Mouse (Mus musculus) intestine, postnatal 0 days (tissue): ENCODE results near the gene Dpep1. TPM values are rescaled to one million over a fixed set of nuclear protein-coding genes. Genes with fewer than 3 reads are reported as not detected.
"Not testable (repeated sequence)": the region's sequence is repeated elsewhere in the genome, so short reads cannot be mapped to it uniquely, and the experiment has no call there.

Experiments used
- ATAC-seq: fragments of 200-750 bp; cut with Nextera tagmentation; 2 replicates; pipeline ENCODE4 v1.8.0; 2017; ENCODE audit warnings: mild to moderate bottlenecking, moderate TSS enrichment, moderate library complexity
- H3K27ac ChIP-seq: fragments of 300-500 bp; sonication (generic); 2 replicates; pipeline ENCODE4 v1.5.1; 2014; ENCODE audit warnings: mild to moderate bottlenecking, low read depth, low read length, moderate library complexity
- H3K27me3 ChIP-seq: fragments of 300-500 bp; sonication (generic); replicated peaks from 2 replicates; pipeline ENCODE4 v1.6.1; 2014; ENCODE audit warnings: low read length, mixed read lengths; ENCODE audit not compliant: control insufficient read depth, insufficient read depth
- H3K36me3 ChIP-seq: fragments of 300-500 bp; sonication (generic); 2 replicates; pipeline ENCODE4 v1.6.1; 2014; ENCODE audit warnings: mild to moderate bottlenecking, moderate library complexity; ENCODE audit not compliant: control insufficient read depth, insufficient read depth
- H3K4me1 ChIP-seq: fragments of 300-500 bp; sonication (generic); replicated peaks from 2 replicates; pipeline ENCODE4 v1.6.1; 2014; ENCODE audit warnings: antibody characterized with exemption, low read length, mixed read lengths; ENCODE audit not compliant: control insufficient read depth, insufficient read depth
- H3K4me2 ChIP-seq: fragments of 300-500 bp; sonication (generic); replicated peaks from 2 replicates; pipeline ENCODE4 v1.6.1; 2014; ENCODE audit warnings: low read depth, mild to moderate bottlenecking, moderate library complexity
- H3K4me3 ChIP-seq: fragments of 300-500 bp; sonication (generic); 2 replicates; pipeline ENCODE4 v1.5.1; 2014; ENCODE audit warnings: low read depth, low read length
- H3K9ac ChIP-seq: fragments of 300-500 bp; sonication (generic); 2 replicates; pipeline ENCODE4 v1.6.1; 2014; ENCODE audit warnings: mild to moderate bottlenecking, low read depth, low read length
- H3K9me3 ChIP-seq: fragments of 300-500 bp; sonication (generic); 2 replicates; pipeline ENCODE4 v1.6.1; 2016; ENCODE audit warnings: mixed run types; ENCODE audit not compliant: control insufficient read depth
- CTCF ChIP-seq: sonication (generic); IDR thresholded peaks from 2 replicates; pipeline ENCODE4 v1.5.1; 2016; ENCODE audit warnings: low read depth, mild to moderate bottlenecking, control low read depth, antibody characterized with exemption, moderate library complexity
- WGBS: fragments of 180-500 bp; shearing (Covaris S2); extraction: QIAGEN DNeasy Blood & Tissue Kit; methylation state at CpG from one replicate; pipeline ENCODE4 v1.1.7; 2014; 5-methylcytosine and 5-hydroxymethylcytosine counted together
- polyA plus RNA-seq: library from polyadenylated mRNA; unstranded; fragments of >200 nt; fragmentation: Nextera tagmentation; extraction: Ambion mirVana; gene quantifications from 2 replicates; pipeline ENCODE4 v1.2.1, GENCODE M21; 2015

Dpep1 gene
- polyA plus RNA-seq, 1 experiment from 2014 or later: 32.7 TPM

DNA sequence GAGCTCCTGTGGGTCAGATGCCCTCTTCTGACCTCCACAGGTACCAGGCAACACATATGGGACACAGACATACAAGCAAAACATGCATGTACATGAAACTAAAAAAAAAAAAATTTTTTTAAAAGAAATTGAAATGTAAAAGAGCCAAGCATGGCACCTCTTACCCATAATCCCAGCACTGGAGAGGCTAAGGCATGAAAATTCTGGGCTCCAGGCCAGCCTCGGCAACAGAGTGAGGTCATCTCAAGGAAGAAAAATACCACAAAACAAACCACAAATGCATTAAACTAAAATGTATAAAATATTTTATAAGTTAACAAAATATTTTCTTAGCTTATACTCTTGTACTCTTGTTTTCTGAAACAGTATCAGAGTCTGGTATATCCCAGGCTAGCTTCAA is 34.9 kb downstream of the Dpep1 start:
- Histone ChIP-seq H3K9ac (no peak overlapping the region), H3K4me2 (no peak overlapping the region), H3K36me3 (no peaks in the 10 kb centered on the region), H3K4me3 (no peak overlapping the region), H3K4me1 (peaks cover 5% of the 10 kb centered on the region; the same call in 1 of the 2 replicates), H3K9me3 (no peaks in the 10 kb centered on the region), H3K27me3 (no peaks in the 10 kb centered on the region), H3K27ac (no peak overlapping the region)
- no peak for TF ChIP-seq CTCF
- no peak for ATAC-seq
- WGBS: 58% methylated on average over 1 of the region's 1 CpGs

DNA sequence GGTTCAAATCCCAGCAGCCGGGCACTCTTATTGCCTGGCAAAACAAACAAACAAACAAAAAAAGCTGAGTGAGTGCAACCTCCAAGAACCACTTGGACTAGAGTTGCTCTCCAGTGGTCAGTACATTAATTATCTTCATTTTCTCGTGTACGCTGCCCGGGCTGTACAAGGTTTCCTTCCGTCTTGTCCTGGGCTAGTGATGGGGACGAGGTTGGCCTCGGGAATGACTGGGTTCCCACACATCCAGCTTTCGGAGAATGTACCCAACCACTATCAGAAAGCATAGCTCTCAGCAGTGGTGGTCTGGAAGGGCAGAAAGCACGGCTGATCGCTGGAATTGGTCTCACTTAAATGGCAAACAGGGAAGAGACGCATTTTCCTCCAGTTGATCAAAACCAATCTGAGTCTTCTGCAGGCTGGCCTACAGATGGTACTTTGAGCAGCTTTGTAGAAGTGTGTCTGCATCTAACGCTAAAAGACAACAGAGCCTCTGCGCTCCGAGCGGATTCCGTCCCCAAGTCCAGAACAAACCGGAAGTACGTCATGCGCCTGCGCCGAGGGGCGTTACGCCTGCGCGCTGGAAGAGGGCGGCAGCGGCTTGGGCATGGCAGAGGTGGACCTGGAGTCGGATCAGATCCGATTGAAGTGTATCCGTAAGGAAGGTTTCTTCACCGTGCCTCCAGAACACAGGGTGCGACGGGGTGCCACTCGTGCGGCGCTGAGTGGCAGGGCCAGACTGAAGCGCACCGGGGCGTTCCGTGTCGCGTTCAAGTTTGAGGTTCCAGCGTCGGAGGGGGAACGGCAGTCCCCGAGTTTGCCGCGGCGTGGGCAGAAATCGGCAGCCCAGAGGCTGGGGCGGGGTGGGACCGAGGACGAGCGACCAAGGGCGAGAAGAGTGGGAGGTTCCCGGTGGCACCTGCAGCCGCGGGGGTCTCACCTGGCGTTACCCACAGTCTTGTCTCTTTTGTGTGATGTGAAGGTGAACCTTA is 38.5 kb downstream of the Dpep1 start, which contains the start of gene Cdk10:
Gene Cdk10 (plus strand): TSS at position 565 of the 989 bp plus-strand sequence.
- 0 out of 2 replicates have a peak, but pooled peaks have one; percentile 9 for TF ChIP-seq CTCF
- WGBS: 2% methylated on average over 59 of the region's 59 CpGs
- Histone ChIP-seq H3K27me3 (no peaks in the 10 kb centered on the region), H3K9me3 (no peaks in the 10 kb centered on the region), H3K4me2 (peak within 1 kb of the TSS; percentile 87), H3K4me3 (peak within 1 kb of the TSS; percentile 74), H3K36me3 (peaks cover 6% of the 10 kb centered on the region; the same call in 1 of the 2 replicates), H3K4me1 (peaks cover 5% of the 10 kb centered on the region; the same call in 1 of the 2 replicates), H3K27ac (peak within 1 kb of the TSS; percentile 79), H3K9ac (peak within 1 kb of the TSS; percentile 72)
- ATAC-seq: peak; percentile 79

DNA sequence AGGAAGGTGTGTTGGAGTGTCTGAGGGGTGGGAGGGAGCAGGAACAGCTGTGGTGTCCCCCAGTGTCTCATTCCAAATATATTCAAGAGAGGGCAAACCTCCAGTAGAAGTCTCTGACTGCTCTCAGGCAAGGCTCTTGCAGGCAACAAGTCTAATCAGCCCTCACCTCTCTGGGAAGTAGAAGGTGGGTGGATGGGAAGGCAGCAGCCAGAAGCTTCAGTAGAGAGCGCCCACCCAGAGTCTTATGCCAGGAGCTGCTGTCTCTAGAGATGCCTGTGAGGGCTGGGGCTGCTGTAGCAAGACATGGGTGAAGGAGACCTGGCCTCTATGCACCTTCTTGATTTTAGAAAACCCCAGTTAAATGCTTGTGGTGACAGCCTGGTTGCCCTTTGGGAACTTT is 42.4 kb downstream of the Dpep1 start:
- no peak for TF ChIP-seq CTCF
- Histone ChIP-seq H3K4me1 (peaks cover 5% of the 10 kb centered on the region; the same call in 1 of the 2 replicates), H3K4me3 (no peak overlapping the region), H3K27ac (no peak overlapping the region), H3K4me2 (no peak overlapping the region), H3K9ac (no peak overlapping the region), H3K36me3 (peaks cover 11% of the 10 kb centered on the region; the same call in 1 of the 2 replicates), H3K27me3 (no peaks in the 10 kb centered on the region), H3K9me3 (no peaks in the 10 kb centered on the region)
- no peak for ATAC-seq
- WGBS: 100% methylated on average over 1 of the region's 1 CpGs

DNA sequence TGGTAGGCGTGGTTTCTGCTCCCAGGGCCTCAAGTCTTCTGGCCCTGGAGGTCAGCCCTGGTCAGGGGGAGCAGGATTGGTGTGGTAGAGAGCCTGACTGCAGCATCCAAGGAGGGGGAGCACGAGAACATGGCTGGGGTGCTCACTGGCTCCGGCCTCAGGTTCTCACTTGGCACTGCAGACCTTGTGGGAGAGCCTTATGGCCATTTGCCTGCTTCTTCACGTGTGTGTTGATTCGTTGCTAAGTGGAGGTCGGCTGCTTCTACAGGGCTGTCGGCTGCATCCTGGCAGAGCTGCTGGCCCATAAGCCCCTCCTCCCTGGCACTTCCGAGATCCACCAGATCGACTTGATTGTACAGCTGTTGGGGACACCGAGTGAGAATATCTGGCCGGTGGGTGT is 44.3 kb downstream of the Dpep1 start:
- not testable (repeated sequence) for ATAC-seq
- WGBS: 90% methylated on average over 9 of the region's 11 CpGs

DNA sequence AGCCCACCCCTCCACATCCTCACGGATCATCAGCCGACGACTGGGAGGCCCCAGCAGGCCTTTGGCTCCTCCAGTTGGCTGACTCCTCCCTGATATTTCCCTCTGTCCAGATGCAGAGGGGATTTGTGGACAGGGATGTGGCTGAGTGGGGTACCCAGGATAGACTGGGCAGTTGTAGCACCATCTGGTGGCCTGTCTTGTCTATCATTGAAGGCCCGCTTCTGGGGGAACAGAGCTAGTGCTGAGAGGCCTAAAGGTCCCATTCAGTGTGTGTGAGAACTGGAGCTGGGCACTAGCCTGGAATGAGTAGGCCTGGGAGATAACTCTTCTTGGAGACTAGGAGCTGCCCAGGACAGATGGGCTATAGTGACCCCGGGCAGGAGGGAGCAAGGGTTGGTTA is 45.7 kb downstream of the Dpep1 start:
- H3K9me3 ChIP-seq: no peaks in the 10 kb centered on the region
- peak; percentile 59 for TF ChIP-seq CTCF

More for the DNA sequence above, 44.3 kb downstream of the Dpep1 start:
- not testable (repeated sequence) for H3K27me3 ChIP-seq, H3K27ac ChIP-seq, H3K4me1 ChIP-seq, H3K9ac ChIP-seq, H3K9me3 ChIP-seq, H3K4me3 ChIP-seq, H3K4me2 ChIP-seq
- peaks cover 11% of the 10 kb centered on the region; the same call in 1 of the 2 replicates for H3K36me3 ChIP-seq

DNA sequence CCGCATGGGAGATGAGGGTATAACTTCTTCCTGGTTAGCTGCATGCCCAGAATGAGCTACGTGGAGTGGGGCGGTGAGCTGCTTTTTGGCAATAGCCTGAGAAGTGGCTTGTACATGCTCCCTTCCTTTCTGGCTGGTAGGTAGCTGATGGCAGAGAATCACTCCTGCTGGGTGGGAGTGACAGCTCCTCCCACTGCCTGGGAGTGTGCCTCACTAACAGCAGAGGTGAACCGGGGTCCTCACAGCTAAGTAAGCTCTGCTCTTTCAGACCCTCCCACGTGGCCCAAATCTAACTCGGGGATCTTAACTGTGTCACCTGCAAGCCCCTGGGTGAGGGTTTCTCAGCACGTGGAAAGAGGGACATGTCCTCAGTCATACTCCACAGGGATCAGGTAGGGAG is 46.5 kb downstream of the Dpep1 start:
- Histone ChIP-seq H3K27ac (no peak overlapping the region), H3K9me3 (no peaks in the 10 kb centered on the region), H3K27me3 (0 out of 2 replicates have a peak, but pooled peaks cover 4% of the 10 kb centered on the region), H3K36me3 (0 out of 2 replicates have a peak, but pooled peaks cover 4% of the 10 kb centered on the region), H3K4me1 (0 out of 2 replicates have a peak, but pooled peaks cover 8% of the 10 kb centered on the region), H3K9ac (no peak overlapping the region), H3K4me2 (no peak overlapping the region), H3K4me3 (no peak overlapping the region)
- 38% methylated on average over 7 of the region's 7 CpGs for WGBS
- ATAC-seq: no peak
- TF ChIP-seq CTCF: no peak

More for the DNA sequence above, 45.7 kb downstream of the Dpep1 start:
- no peak for ATAC-seq
- Histone ChIP-seq H3K4me1 (0 out of 2 replicates have a peak, but pooled peaks cover 8% of the 10 kb centered on the region), H3K27me3 (0 out of 2 replicates have a peak, but pooled peaks cover 4% of the 10 kb centered on the region), H3K4me3 (no peak overlapping the region), H3K27ac (no peak overlapping the region), H3K36me3 (peaks cover 10% of the 10 kb centered on the region; the same call in 1 of the 2 replicates), H3K9ac (no peak overlapping the region), H3K4me2 (no peak overlapping the region)
- WGBS: 61% methylated on average over 5 of the region's 5 CpGs
